Mouse (Mus musculus): ENCODE measurements around the gene Arhgef7. TPM values are rescaled to one million over a fixed set of nuclear protein-coding genes. Genes with fewer than 3 reads are reported as not detected.

Gene Arhgef7
- total RNA-seq, 1 experiment = 33.0 TPM

DNA sequence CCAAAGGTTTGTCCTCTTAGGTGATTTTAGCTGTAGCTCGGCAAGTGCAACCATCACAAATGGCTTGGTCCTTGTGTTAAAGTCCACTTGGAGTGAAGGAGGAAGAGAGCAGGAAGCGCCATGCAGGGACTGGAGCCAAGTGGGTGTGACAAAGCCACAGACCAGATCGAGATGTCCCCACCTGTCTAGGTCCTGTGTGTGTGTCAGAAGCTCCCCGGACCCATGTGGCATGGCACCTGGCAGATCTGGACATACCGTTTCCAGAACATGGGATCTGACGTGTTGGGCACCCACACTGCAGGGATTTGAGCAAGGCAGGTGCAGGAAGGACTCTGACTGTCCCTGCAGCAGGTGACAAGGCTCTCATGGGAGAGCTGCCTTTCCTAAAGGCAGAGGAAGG is 26.1 kb upstream of the Arhgef7 start:
- Histone ChIP-seq H3K9ac (ENCODE audit: insufficient read depth, low read depth, low read length, poor library complexity, severe bottlenecking) (no peak overlapping the region), H3K4me1 (ENCODE audit: control insufficient read depth in 2 of 2, insufficient read depth in 2 of 2, low read length in 2 of 2, poor library complexity in 1 of 2) (peaks cover 0 to 11% of the 10 kb centered on the region in 2 experiments; a peak in 3 of 4 replicates), H3K27ac (ENCODE audit: insufficient read depth, low read depth, low read length, poor library complexity, severe bottlenecking) (no peak overlapping the region), H3K4me3 (ENCODE audit: insufficient read depth in 1 of 2, low read depth in 1 of 2, low read length in 2 of 2, poor library complexity in 1 of 2, severe bottlenecking in 1 of 2) (no peak overlapping the region), H3K9me3 (ENCODE audit: control insufficient read depth, insufficient read depth, low read depth, low read length) (no peaks in the 10 kb centered on the region), H3K36me3 (ENCODE audit: control insufficient read depth, insufficient read depth, low read length, poor library complexity, severe bottlenecking) (no peaks in the 10 kb centered on the region)
- TF ChIP-seq CHD2 (IDR thresholded peaks at IDR 0.05; ENCODE audit: low read depth, low read length) (no peak), ZNF384 (IDR thresholded peaks at IDR 0.05; ENCODE audit: low read depth, low read length) (no peak), ZC3H11A (IDR thresholded peaks at IDR 0.05; ENCODE audit: borderline replicate concordance, low read depth, low read length) (no peak), MAFK (IDR thresholded peaks at IDR 0.05; ENCODE audit: insufficient read depth, low read depth, low read length) (no peak), HCFC1 (IDR thresholded peaks at IDR 0.05; ENCODE audit: borderline replicate concordance, insufficient read depth, low read length) (no peak)
- in situ Hi-C loops (cut with MboI; ENCODE audit: low sequenced_read_pairs in 2 of 2, unreplicated experiment in 2 of 2) = loop anchor here in 1 of 2 experiments (10.0 kb wide), 2 partner anchors 147 to 267 kb away; partner anchors contain the start of genes Cars2 and Ing1
- no peak for DNase-seq (ENCODE audit: low read depth, low spot score)

DNA sequence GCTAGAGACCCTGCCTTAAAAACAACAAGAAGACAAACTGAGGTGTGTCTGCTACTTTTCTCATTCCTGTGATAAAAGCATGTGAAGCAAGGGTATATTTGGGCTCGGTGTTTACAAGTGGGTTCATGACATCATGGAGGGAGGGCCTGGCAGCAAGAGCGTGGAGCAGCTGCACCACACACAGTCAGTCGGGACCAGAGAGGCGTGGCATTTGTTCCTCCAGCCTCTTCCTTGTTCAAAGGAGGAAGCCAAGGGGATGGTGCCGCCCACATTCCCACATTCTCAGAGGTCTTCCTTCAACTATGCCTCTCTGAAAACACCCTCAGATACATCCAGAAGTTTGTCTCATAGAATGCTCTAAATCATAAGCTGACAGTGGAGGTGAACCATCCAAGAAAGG is 23.7 kb upstream of the Arhgef7 start:
- DNase-seq (ENCODE audit: low read depth, low spot score) = no peak
- no peak overlapping the region for H3K4me3 ChIP-seq (ENCODE audit: insufficient read depth in 1 of 2, low read depth in 1 of 2, low read length in 2 of 2, poor library complexity in 1 of 2, severe bottlenecking in 1 of 2)
- H3K9me3 ChIP-seq (ENCODE audit: control insufficient read depth, insufficient read depth, low read depth, low read length) = no peaks in the 10 kb centered on the region
- no peak for TF ChIP-seq ZNF384 (IDR thresholded peaks at IDR 0.05; ENCODE audit: low read depth, low read length)
- TF ChIP-seq MAFK (IDR thresholded peaks at IDR 0.05; ENCODE audit: insufficient read depth, low read depth, low read length) = no peak
- TF ChIP-seq ZC3H11A (IDR thresholded peaks at IDR 0.05; ENCODE audit: borderline replicate concordance, low read depth, low read length) = no peak
- TF ChIP-seq CHD2 (IDR thresholded peaks at IDR 0.05; ENCODE audit: low read depth, low read length) = no peak
- no peak for TF ChIP-seq HCFC1 (IDR thresholded peaks at IDR 0.05; ENCODE audit: borderline replicate concordance, insufficient read depth, low read length)
- in situ Hi-C loops (cut with MboI; ENCODE audit: low sequenced_read_pairs in 2 of 2, unreplicated experiment in 2 of 2) = loop anchor here in 1 of 2 experiments (10.0 kb wide), 2 partner anchors 149 to 269 kb away; partner anchors contain the start of genes Cars2 and Ing1
- H3K36me3 ChIP-seq (ENCODE audit: control insufficient read depth, insufficient read depth, low read length, poor library complexity, severe bottlenecking) = no peaks in the 10 kb centered on the region
- peaks cover 2 to 11% of the 10 kb centered on the region in 2 experiments; a peak in 3 of 4 replicates for H3K4me1 ChIP-seq (ENCODE audit: control insufficient read depth in 2 of 2, insufficient read depth in 2 of 2, low read length in 2 of 2, poor library complexity in 1 of 2)
- no peak overlapping the region for H3K9ac ChIP-seq (ENCODE audit: insufficient read depth, low read depth, low read length, poor library complexity, severe bottlenecking)
- H3K27ac ChIP-seq (ENCODE audit: insufficient read depth, low read depth, low read length, poor library complexity, severe bottlenecking) = no peak overlapping the region

DNA sequence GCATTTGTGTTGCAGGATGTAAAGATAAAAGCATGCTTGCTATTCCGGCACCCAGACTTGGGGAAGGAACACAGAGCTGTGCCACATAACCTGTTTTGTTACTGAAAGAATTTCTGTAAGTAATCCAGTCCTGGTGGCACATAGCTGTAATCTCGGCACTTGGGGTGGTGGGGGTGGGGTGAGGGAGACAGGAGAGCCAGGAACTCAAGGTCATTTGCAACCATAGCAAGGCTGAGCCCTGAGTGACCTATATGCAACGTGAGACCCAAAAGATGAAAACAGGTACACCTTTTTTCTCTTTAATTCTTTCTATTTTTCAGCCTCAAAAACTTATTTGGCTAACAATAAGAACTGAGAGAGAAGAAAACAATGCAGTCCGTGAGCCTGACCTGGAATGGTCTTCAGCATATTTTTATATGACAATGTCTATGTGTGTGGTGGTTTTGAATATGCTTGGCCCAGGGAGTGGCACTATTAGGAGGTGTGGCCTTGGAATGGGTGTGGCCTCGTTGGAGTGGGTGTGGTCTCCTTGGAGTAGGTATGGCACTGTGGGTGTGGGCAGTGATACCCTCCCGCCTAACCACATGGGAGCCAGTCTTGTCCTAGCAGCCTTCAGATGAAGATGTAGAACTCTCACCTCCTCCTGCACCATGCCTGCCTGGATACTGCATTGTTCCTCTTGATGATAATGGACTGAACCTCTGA is 22.7 kb upstream of the Arhgef7 start:
- Histone ChIP-seq H3K27ac (ENCODE audit: insufficient read depth, low read depth, low read length, poor library complexity, severe bottlenecking) (no peak overlapping the region), H3K9me3 (ENCODE audit: control insufficient read depth, insufficient read depth, low read depth, low read length) (no peaks in the 10 kb centered on the region), H3K9ac (ENCODE audit: insufficient read depth, low read depth, low read length, poor library complexity, severe bottlenecking) (no peak overlapping the region), H3K36me3 (ENCODE audit: control insufficient read depth, insufficient read depth, low read length, poor library complexity, severe bottlenecking) (no peaks in the 10 kb centered on the region), H3K4me1 (ENCODE audit: control insufficient read depth in 2 of 2, insufficient read depth in 2 of 2, low read length in 2 of 2, poor library complexity in 1 of 2) (peaks cover 2 to 11% of the 10 kb centered on the region in 2 experiments; a peak in 3 of 4 replicates), H3K4me3 (ENCODE audit: insufficient read depth in 1 of 2, low read depth in 1 of 2, low read length in 2 of 2, poor library complexity in 1 of 2, severe bottlenecking in 1 of 2) (no peak overlapping the region)
- in situ Hi-C loops (cut with MboI; ENCODE audit: low sequenced_read_pairs in 2 of 2, unreplicated experiment in 2 of 2) = loop anchor here in 1 of 2 experiments (10.0 kb wide), 2 partner anchors 150 to 270 kb away; partner anchors contain the start of genes Cars2 and Ing1
- no peak for TF ChIP-seq ZC3H11A (IDR thresholded peaks at IDR 0.05; ENCODE audit: borderline replicate concordance, low read depth, low read length)
- no peak for TF ChIP-seq HCFC1 (IDR thresholded peaks at IDR 0.05; ENCODE audit: borderline replicate concordance, insufficient read depth, low read length)
- no peak for TF ChIP-seq CHD2 (IDR thresholded peaks at IDR 0.05; ENCODE audit: low read depth, low read length)
- TF ChIP-seq MAFK (IDR thresholded peaks at IDR 0.05; ENCODE audit: insufficient read depth, low read depth, low read length) = no peak
- no peak for TF ChIP-seq ZNF384 (IDR thresholded peaks at IDR 0.05; ENCODE audit: low read depth, low read length)
- no peak for DNase-seq (ENCODE audit: low read depth, low spot score)

DNA sequence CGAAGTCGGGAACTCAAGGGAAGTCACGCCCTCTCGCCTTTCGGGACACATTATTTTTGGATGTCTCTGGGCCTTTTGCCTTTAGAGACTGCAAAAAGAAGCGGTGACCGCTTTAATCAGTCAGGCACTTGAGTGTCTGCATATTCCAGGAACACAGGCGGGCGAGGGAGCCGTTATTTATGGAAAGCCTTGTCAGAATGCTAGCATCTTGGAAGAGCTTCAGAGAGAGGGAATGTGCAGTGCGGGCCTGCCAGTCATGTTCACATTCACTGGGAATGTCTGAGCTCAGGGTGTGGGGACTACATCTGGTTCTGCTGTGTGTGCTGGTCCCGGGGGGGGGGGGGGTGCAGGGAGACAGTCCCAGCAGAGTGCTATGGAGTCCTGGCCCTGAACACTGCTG is 21.7 kb upstream of the Arhgef7 start:
- in situ Hi-C loops (cut with MboI; ENCODE audit: low sequenced_read_pairs in 2 of 2, unreplicated experiment in 2 of 2) = loop anchor here in 1 of 2 experiments (10.0 kb wide), 2 partner anchors 151 to 271 kb away; partner anchors contain the start of genes Cars2 and Ing1
- H3K9ac ChIP-seq (ENCODE audit: insufficient read depth, low read depth, low read length, poor library complexity, severe bottlenecking) = no peak overlapping the region
- no peaks in the 10 kb centered on the region for H3K36me3 ChIP-seq (ENCODE audit: control insufficient read depth, insufficient read depth, low read length, poor library complexity, severe bottlenecking)
- no peak for DNase-seq (ENCODE audit: low read depth, low spot score)
- TF ChIP-seq CHD2 (IDR thresholded peaks at IDR 0.05; ENCODE audit: low read depth, low read length) = no peak
- TF ChIP-seq ZNF384 (IDR thresholded peaks at IDR 0.05; ENCODE audit: low read depth, low read length) = no peak
- no peak for TF ChIP-seq HCFC1 (IDR thresholded peaks at IDR 0.05; ENCODE audit: borderline replicate concordance, insufficient read depth, low read length)
- TF ChIP-seq ZC3H11A (IDR thresholded peaks at IDR 0.05; ENCODE audit: borderline replicate concordance, low read depth, low read length) = no peak
- TF ChIP-seq MAFK (IDR thresholded peaks at IDR 0.05; ENCODE audit: insufficient read depth, low read depth, low read length) = no peak
- no peaks in the 10 kb centered on the region for H3K9me3 ChIP-seq (ENCODE audit: control insufficient read depth, insufficient read depth, low read depth, low read length)
- peaks cover 2 to 8% of the 10 kb centered on the region in 2 experiments; a peak in 3 of 4 replicates for H3K4me1 ChIP-seq (ENCODE audit: control insufficient read depth in 2 of 2, insufficient read depth in 2 of 2, low read length in 2 of 2, poor library complexity in 1 of 2)
- no peak overlapping the region for H3K27ac ChIP-seq (ENCODE audit: insufficient read depth, low read depth, low read length, poor library complexity, severe bottlenecking)
- H3K4me3 ChIP-seq (ENCODE audit: insufficient read depth in 1 of 2, low read depth in 1 of 2, low read length in 2 of 2, poor library complexity in 1 of 2, severe bottlenecking in 1 of 2) = no peak overlapping the region
